Mouse (Mus musculus) myocyte (in vitro differentiated cells): ENCODE results near the gene Anxa4. TPM values are rescaled to one million over a fixed set of nuclear protein-coding genes. Genes with fewer than 3 reads are reported as not detected.

Experiments
- H3K27me3 ChIP-seq: one replicate; pipeline ENCODE4 v1.6.1; 2011; ENCODE audit not compliant: control insufficient read depth, insufficient read depth, insufficient read length
- H3K36me3 ChIP-seq: one replicate; pipeline ENCODE4 v1.6.1; 2011; ENCODE audit not compliant: control insufficient read depth, insufficient read depth
- H3K4me2 ChIP-seq: one replicate; pipeline ENCODE4 v1.6.1; 2011; ENCODE audit warnings: low read depth, control low read depth
- H3K4me3 ChIP-seq: one replicate; pipeline ENCODE4 v1.5.1; 2011; ENCODE audit warnings: mild to moderate bottlenecking, control low read depth, moderate library complexity
- H3K79me2 ChIP-seq: one replicate; pipeline ENCODE4 v1.6.1; 2011; ENCODE audit not compliant: control insufficient read depth, insufficient read depth
- H3ac ChIP-seq: one replicate; pipeline ENCODE4 v1.6.1; 2011; ENCODE audit not compliant: control insufficient read depth, insufficient read length
- CEBPB ChIP-seq: IDR thresholded peaks from 2 replicates; pipeline ENCODE4 v1.6.1; 2011; ENCODE audit warnings: mild to moderate bottlenecking, moderate library complexity; ENCODE audit not compliant: poor library complexity, insufficient read depth, severe bottlenecking
- E2F4 ChIP-seq: IDR thresholded peaks from one replicate; pipeline ENCODE4 v1.6.1; 2011; ENCODE audit warnings: mild to moderate bottlenecking, control low read depth, moderate library complexity; ENCODE audit not compliant: insufficient read depth
- MAX ChIP-seq: IDR thresholded peaks from one replicate; pipeline ENCODE4 v1.6.1; 2011; ENCODE audit warnings: low read depth, mild to moderate bottlenecking, control low read depth
- MYOD1 ChIP-seq, 3 experiments: IDR thresholded peaks; one replicate each; pipeline ENCODE4 v1.6.1; 2011; ENCODE audit warnings: control low read depth in 2 of 3, low read depth in 2 of 3, mild to moderate bottlenecking in 2 of 3, moderate library complexity in 1 of 3; ENCODE audit not compliant: insufficient read length in 2 of 3, control insufficient read depth in 1 of 3
- MYOG ChIP-seq, 3 experiments: IDR thresholded peaks; one replicate each; pipeline ENCODE4 v1.6.1; 2011; ENCODE audit warnings: control low read depth in 2 of 3, low read depth in 2 of 3, mild to moderate bottlenecking in 2 of 3; ENCODE audit not compliant: insufficient read length in 2 of 3, control insufficient read depth in 1 of 3, insufficient read depth in 1 of 3
- POLR2A ChIP-seq: IDR thresholded peaks from one replicate; pipeline ENCODE4 v1.6.1; 2011; ENCODE audit warnings: low read depth, mild to moderate bottlenecking, control low read depth, moderate library complexity; ENCODE audit not compliant: insufficient read length
- POLR2AphosphoS2 ChIP-seq: IDR thresholded peaks from one replicate; pipeline ENCODE4 v1.6.1; 2011; ENCODE audit warnings: low read depth, control low read depth; ENCODE audit not compliant: insufficient read length
- REST ChIP-seq: IDR thresholded peaks from one replicate; pipeline ENCODE4 v1.6.1; 2011; ENCODE audit warnings: mild to moderate bottlenecking, control low read depth, moderate library complexity; ENCODE audit not compliant: insufficient read depth, insufficient read length
- SRF ChIP-seq: IDR thresholded peaks from one replicate; pipeline ENCODE4 v1.6.1; 2011; ENCODE audit warnings: low read depth; ENCODE audit not compliant: control insufficient read depth, insufficient read length
- TCF12 ChIP-seq: IDR thresholded peaks from one replicate; pipeline ENCODE4 v1.6.1; 2011; ENCODE audit warnings: mild to moderate bottlenecking, control low read depth; ENCODE audit not compliant: poor library complexity, insufficient read depth, severe bottlenecking
- TCF3 ChIP-seq: IDR thresholded peaks from one replicate; pipeline ENCODE4 v1.6.1; 2011; ENCODE audit warnings: low read depth, control low read depth; ENCODE audit not compliant: insufficient read length
- USF1 ChIP-seq: IDR thresholded peaks from one replicate; pipeline ENCODE4 v1.6.1; 2011; ENCODE audit warnings: low read depth, mild to moderate bottlenecking, control low read depth, moderate library complexity
- polyA plus RNA-seq: library from polyadenylated mRNA; unstranded; fragments of >200 nt; fragmentation: generic; extraction: Trizol; gene quantifications from one replicate; pipeline ENCODE4 v1.2.1, GENCODE M21; 2012; ENCODE audit warnings: missing spikeins

Gene Anxa4
- polyA plus RNA-seq, 1 experiment, result 72.5 TPM

DNA sequence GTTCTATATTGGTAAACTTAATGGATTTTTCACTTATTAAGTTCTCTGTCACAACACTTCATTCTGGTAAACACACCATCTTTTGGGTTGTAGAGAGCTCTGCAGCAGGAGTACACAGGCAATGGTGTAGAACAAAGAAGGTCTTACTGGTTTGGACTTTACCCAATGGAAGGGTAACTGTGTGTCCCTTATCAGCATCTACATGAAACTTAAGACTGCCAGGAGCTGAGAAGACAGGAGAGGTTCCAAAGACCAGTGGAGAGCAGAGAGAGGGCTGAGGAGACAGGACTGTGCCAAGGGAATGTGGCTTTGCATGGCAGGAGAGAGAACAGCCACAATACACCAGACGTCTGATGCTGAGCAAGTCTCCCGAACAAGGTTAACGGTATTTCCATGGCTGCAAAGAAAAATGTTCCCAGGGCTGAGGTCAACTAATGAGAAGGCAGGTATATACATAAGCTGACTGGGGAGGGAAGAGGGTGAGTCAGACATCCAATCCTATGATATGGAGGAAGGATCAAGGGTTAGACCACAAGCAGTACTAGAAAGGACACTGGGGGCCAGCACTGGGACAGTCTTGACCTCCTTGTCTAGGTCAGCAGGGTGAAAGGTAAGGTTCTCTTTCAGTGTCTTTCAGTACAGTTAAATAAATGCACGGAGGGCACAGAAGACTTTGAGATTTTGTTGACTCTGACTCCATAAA, 85.2 kb downstream of the Anxa4 start:
- H3K4me2 ChIP-seq, result no peak overlapping the region
- H3ac ChIP-seq, result no peak overlapping the region
- H3K27me3 ChIP-seq, result no peaks in the 10 kb centered on the region
- peaks cover 10% of the 10 kb centered on the region for H3K36me3 ChIP-seq
- no peak overlapping the region for H3K4me3 ChIP-seq
- TF ChIP-seq MYOG (IDR thresholded peaks at IDR 0.05; ENCODE audit: control insufficient read depth in 1 of 3, insufficient read depth in 1 of 3, insufficient read length in 2 of 3, low read depth in 2 of 3), result no peak
- no peak for TF ChIP-seq MYOD1 (IDR thresholded peaks at IDR 0.05; ENCODE audit: control insufficient read depth in 1 of 3, insufficient read length in 2 of 3, low read depth in 2 of 3)
- no peak for TF ChIP-seq CEBPB
- no peak for TF ChIP-seq POLR2A
- TF ChIP-seq SRF, result no peak
- TF ChIP-seq TCF12, result no peak
- no peak for TF ChIP-seq MAX
- no peak for TF ChIP-seq POLR2AphosphoS2
- TF ChIP-seq REST, result no peak
- TF ChIP-seq E2F4, result no peak
- no peak for TF ChIP-seq TCF3
- no peak for TF ChIP-seq USF1
- H3K79me2 ChIP-seq, result no peaks in the 10 kb centered on the region

DNA sequence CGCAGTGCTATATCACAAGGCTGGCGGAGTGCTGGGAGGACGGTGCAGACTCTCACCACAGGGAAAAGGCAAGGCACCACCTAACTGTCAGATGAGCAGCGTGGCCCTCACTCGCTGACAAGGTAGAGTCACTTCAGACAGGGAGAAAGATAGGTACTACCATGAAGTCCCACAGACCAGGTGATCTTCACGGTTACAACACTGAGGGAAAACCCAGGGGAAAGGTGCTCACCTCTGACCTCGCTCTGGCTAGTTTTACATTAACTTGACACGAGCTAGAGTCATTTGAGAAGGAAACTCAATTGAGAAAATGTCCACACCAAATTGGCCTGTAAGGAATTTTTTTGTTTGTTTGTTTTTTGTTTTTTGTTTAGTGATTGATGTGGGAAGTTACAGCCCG, 90.8 kb downstream of the Anxa4 start:
- TF ChIP-seq POLR2AphosphoS2, result no peak
- TF ChIP-seq REST, result no peak
- no peak for TF ChIP-seq E2F4
- TF ChIP-seq MYOG (IDR thresholded peaks at IDR 0.05; ENCODE audit: control insufficient read depth in 1 of 3, insufficient read depth in 1 of 3, insufficient read length in 2 of 3, low read depth in 2 of 3), result no peak
- TF ChIP-seq TCF12, result no peak
- Histone ChIP-seq H3K4me3 (no peak overlapping the region), H3K79me2 (no peaks in the 10 kb centered on the region), H3K4me2 (no peak overlapping the region), H3K36me3 (peaks cover 13% of the 10 kb centered on the region), H3K27me3 (no peaks in the 10 kb centered on the region), H3ac (no peak overlapping the region)

DNA sequence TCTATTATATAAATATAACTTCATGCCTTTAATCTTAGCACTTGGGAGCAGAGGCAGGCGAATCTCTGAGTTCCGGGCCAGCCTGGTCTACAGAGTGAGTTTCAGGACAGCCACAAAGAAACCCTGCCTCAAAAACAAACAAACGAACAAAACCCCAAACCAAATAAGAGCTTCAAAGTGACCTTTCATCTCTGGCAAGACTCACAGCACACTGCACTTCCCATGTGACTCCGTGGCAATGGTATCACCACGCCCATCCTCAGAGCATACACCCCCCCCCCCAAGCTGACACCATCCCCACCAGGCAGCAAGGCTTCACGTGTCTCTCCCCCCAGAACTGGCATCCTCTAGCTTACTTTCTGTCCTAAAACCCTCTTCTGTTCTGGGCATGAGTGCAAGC, 95.5 kb downstream of the Anxa4 start:
- TF ChIP-seq REST (no peak), E2F4 (no peak), POLR2AphosphoS2 (no peak), MAX (no peak), MYOD1 (IDR thresholded peaks at IDR 0.05; ENCODE audit: control insufficient read depth in 1 of 3, insufficient read length in 2 of 3, low read depth in 2 of 3) (no peak), CEBPB (no peak), POLR2A (no peak), TCF3 (no peak), TCF12 (no peak), USF1 (no peak), MYOG (IDR thresholded peaks at IDR 0.05; ENCODE audit: control insufficient read depth in 1 of 3, insufficient read depth in 1 of 3, insufficient read length in 2 of 3, low read depth in 2 of 3) (no peak), SRF (no peak)
- H3K4me3 ChIP-seq, result no peak overlapping the region
- H3K36me3 ChIP-seq, result peaks cover 9% of the 10 kb centered on the region
- no peaks in the 10 kb centered on the region for H3K79me2 ChIP-seq
- no peak overlapping the region for H3K4me2 ChIP-seq
- no peak overlapping the region for H3ac ChIP-seq
- H3K27me3 ChIP-seq, result no peaks in the 10 kb centered on the region

DNA sequence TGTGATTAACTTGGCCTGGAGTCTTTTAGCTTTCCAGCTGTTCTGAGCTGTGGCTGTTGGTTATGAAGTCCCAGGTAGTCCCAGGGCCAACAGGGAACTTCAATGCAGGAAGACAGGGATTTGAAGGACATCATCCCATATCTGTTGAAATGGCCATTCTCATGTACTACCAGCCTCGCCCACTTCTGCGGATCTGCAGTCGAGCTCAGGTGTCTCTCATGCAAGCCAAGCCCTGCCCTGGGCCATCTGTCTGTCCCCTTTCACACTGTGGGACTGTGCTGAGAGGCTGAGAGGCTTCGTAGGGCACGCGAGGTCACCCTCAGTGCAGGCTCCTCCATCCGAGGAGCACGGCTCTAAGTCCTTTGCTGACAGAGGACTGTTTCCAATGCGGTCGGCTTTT, 97.2 kb downstream of the Anxa4 start:
- H3K36me3 ChIP-seq, result peaks cover 22% of the 10 kb centered on the region
- no peak overlapping the region for H3K4me3 ChIP-seq
- H3K79me2 ChIP-seq, result no peaks in the 10 kb centered on the region
- no peaks in the 10 kb centered on the region for H3K27me3 ChIP-seq
- TF ChIP-seq REST (no peak), POLR2AphosphoS2 (no peak), TCF3 (no peak), TCF12 (no peak), MYOD1 (IDR thresholded peaks at IDR 0.05; ENCODE audit: control insufficient read depth in 1 of 3, insufficient read length in 2 of 3, low read depth in 2 of 3) (no peak), MYOG (IDR thresholded peaks at IDR 0.05; ENCODE audit: control insufficient read depth in 1 of 3, insufficient read depth in 1 of 3, insufficient read length in 2 of 3, low read depth in 2 of 3) (no peak)
- H3K4me2 ChIP-seq, result no peak overlapping the region
- no peak overlapping the region for H3ac ChIP-seq

DNA sequence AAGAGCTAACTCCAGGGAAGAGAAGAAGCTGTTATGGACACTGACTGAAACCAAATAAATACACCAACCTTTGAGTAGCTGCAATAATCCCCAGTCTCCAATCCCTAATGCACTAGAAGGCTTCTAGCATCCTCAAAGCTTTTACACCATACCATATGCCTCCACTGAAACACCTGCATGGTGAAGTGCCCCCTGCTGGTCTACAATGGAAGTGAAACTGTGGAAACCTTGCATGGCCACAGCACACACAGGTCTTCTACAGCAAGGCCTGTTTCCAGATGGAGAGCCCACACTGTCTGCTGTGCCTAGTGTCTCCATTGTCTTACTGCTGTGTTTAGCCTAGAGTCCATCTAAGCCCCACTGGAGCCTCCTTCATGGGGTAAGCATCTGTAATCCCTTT, 98.9 kb downstream of the Anxa4 start:
- no peak for TF ChIP-seq POLR2AphosphoS2
- no peak for TF ChIP-seq REST
- TF ChIP-seq CEBPB, result no peak
- no peak for TF ChIP-seq TCF12
- TF ChIP-seq MYOD1 (IDR thresholded peaks at IDR 0.05; ENCODE audit: control insufficient read depth in 1 of 3, insufficient read length in 2 of 3, low read depth in 2 of 3), result no peak
- TF ChIP-seq MAX, result no peak
- TF ChIP-seq TCF3, result no peak
- no peak for TF ChIP-seq MYOG (IDR thresholded peaks at IDR 0.05; ENCODE audit: control insufficient read depth in 1 of 3, insufficient read depth in 1 of 3, insufficient read length in 2 of 3, low read depth in 2 of 3)
- TF ChIP-seq E2F4, result no peak
- TF ChIP-seq POLR2A, result no peak
- no peak for TF ChIP-seq SRF
- TF ChIP-seq USF1, result no peak
- H3K4me2 ChIP-seq, result no peak overlapping the region
- peaks cover 22% of the 10 kb centered on the region for H3K36me3 ChIP-seq
- H3K79me2 ChIP-seq, result no peaks in the 10 kb centered on the region
- no peak overlapping the region for H3K4me3 ChIP-seq
- no peaks in the 10 kb centered on the region for H3K27me3 ChIP-seq
- no peak overlapping the region for H3ac ChIP-seq
